Mouse (Mus musculus) gonadal fat pad, adult 2 months (tissue): ENCODE results near the gene Theg. TPM values are rescaled to one million over a fixed set of nuclear protein-coding genes. Genes with fewer than 3 reads are reported as not detected.
A peak's percentile ranks its signal among the peaks of the same experiment; 100 is the strongest.

ENCODE experiments used
- DNase-seq: peaks from one replicate; pipeline ENCODE4 v3.0.0-alpha.2; 2012; ENCODE audit warnings: low read depth
- polyA plus RNA-seq: library from polyadenylated mRNA; depleted of rRNA; stranded (reverse); fragments of >200 nt; gene quantifications from 2 replicates; pipeline ENCODE4 v1.2.3, GENCODE M21; 2012; rRNA removed

The Theg gene
- polyA plus RNA-seq = 1.3 and 2.1 TPM in 2 replicates

- DNase-seq = no peak
Observed at GRCm38 (mm10) chr10:79587061-79587751, at the start of gene Theg. Gene Theg, minus strand, starts transcription at chr10:79587331.

DNA sequence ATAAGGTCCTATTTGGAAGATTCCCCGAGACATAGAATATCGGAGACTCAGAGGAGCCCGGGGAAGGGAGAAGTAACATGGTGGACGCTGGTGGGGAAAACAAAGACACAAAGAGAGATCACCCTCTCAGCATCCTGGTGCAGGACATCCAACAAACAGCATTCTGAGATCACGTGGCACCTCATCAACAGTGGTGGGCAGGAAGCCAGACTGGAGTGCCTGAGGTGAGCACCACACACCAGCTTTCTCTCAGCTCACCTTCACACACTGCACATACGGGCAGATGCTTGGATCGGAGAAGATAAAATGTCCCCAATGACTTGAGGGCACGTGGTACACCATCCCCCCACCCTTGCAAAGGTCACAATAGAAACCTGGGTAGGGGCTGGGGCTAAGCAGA, 49.2 kb upstream of the Theg start:
- no peak for DNase-seq

DNA sequence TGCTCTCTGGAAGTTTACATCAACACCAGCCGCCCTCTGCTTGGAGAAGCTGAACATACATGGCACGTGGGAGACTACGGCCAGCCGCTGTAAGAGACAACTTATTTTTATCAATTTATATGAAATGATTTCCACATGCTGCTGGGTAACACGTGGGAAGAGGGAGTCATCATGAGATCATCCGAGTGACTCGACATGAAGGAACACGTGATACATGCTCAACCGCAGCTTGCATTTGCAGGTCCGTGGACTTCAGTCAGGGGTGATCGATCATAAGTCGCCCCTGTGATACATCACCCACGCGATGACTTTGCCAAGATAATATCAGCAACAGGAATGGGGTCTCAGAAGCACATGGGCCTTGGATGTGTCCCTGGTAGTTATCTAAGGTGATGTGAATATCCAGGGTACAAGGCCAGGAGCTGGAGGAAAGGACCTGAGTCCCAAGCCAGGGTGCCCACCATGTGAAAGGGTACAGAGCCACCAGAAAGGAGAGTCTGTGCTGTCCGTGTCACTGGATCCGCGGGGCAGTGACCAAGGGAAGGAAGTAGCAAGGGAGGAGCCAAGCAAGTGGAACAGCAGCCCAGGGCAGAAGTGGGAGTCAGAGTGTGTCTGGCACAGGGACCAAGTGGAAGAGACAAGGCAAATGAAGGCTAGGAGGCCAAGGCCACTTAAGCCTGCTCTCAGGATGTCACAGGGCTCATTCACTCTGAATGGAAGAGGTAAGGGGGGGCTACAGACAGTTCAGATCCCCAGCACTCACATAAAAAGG, 46.1 kb upstream of the Theg start:
- no peak for DNase-seq

DNA sequence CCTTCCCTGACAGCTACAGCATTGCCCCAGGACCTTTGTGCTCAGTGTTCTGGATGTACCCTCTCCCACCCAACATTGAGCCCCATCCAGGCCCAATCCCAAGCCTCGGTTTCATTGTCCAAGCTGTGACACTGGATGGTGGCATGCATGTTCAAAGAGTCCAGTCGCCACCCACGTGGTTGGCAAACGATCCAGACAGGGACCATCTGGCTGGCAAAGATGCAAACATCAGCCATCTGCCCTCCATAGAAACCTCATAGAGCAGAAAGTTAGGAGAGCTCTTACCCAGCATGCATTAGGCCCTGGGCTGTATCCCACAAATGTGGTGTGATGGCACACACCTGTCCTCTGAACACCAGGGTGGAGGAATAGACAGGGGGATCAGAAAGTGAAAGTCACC, 44.3 kb upstream of the Theg start:
- no peak for DNase-seq

DNA sequence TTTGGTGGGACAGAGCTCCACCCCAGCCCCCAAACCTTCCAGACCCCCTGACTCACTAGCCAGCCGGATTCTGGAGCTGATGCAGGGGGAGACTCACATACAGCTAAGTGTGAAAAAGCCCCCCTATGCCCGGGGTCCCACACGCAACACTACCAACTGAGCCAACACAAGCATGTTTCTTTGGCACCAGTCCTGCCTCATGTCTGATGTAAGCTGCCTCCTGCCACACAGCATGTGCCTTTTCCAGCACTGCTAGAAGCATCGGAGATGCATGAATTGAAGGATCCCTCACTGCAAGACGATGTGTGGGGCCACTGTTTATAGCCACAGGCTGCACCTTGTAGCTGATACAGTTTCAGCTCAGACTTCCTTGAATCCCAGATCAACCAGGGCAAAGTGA, 41.2 kb upstream of the Theg start:
- DNase-seq = no peak

- DNase-seq = no peak
Observed at GRCm38 (mm10) chr10:79626156-79626555, 39.0 kb upstream of the Theg start.

DNA sequence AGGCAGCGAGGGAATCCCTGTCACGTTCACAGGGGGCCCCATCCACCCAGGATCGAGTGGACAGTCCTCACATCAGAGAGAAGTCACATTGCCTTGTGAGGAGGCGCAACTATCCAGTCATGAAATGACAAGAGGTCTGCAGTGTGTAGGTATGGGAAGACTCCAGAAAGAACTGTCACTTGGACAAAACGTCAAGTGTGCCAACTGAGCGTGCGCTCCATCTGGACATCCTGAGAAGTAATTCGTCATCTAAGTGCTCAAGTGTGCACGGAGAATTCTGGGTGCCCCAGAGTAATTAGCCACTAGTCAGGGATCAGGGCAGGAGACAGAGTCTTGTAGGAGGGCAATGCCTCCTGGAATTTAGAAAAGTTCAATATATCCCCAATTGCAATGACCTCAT, 38.3 kb upstream of the Theg start:
- DNase-seq = no peak

DNA sequence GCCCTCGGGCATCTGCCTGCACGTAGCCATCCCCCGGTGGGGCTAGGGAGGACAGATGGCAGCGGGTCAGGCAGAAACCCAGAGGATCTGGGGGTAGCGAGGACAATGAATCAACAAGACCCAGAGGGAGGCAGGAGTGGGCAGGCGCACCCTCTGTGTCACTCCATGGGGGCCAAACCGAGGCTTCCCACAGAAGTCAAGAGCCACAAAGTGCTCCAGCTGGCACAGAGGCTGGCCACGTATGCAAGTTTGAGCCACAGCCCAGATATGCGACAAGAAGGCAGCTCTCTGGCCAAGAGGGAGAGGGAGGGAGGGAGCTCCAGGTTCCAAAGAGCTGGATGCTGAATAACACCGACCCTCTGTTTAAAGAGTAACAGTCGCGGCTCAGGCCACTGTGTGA, 36.8 kb upstream of the Theg start:
- DNase-seq = no peak

DNA sequence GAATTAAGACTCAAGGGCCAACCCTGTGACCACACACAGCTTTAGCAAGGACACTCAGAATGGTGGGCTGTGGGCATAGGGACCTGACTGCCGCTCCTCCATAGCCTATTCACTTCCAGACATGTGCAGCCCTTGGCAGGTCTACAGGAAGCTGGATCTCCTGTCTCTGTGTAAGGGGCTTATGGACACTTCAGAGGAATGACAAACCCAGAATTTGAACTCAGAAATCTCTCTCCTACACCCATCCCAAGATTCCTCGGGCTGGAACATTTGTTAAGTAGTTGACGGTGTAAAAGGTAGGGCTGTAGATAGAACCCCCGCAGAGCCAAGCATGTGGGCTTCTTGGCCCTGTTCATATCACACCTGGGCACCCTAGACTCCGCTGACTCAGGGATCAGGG, 29.2 kb upstream of the Theg start:
- no peak for DNase-seq

DNA sequence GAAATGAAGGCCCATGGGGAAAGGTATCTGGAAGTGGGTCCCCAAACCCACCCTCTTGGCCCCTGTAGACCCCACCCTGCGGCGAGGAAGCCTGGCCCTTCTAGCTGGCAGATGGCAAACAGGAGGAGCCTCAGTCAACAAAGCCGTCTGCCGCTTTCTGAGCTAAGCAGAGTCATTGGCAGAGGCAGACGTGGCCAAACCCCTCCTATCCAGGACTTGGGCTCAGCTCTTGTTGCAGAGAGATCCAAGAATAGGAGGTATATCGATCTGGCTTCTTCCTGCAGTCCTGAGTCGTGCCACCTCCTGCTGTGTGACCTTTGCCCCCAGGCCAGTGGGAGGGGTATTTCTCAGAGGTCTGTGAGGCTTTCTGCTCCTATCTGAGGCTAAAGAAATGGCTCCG, 28.7 kb upstream of the Theg start:
- DNase-seq = no peak

- DNase-seq = no peak
Observed at GRCm38 (mm10) chr10:79614305-79614643, 27.1 kb upstream of the Theg start.

- DNase-seq = peak; percentile 9
Observed at GRCm38 (mm10) chr10:79613578-79614304, 26.6 kb upstream of the Theg start, which contains the start of gene C2cd4c. Gene C2cd4c, minus strand, starts transcription at chr10:79614025.

GRCm38 (mm10) chr10:79612192-79613135, 25.3 kb upstream of the Theg start:
- DNase-seq = no peak

GRCm38 (mm10) chr10:79611296-79611695, 24.2 kb upstream of the Theg start:
- DNase-seq = no peak

GRCm38 (mm10) chr10:79609276-79609675, 22.1 kb upstream of the Theg start:
- no peak for DNase-seq

DNA sequence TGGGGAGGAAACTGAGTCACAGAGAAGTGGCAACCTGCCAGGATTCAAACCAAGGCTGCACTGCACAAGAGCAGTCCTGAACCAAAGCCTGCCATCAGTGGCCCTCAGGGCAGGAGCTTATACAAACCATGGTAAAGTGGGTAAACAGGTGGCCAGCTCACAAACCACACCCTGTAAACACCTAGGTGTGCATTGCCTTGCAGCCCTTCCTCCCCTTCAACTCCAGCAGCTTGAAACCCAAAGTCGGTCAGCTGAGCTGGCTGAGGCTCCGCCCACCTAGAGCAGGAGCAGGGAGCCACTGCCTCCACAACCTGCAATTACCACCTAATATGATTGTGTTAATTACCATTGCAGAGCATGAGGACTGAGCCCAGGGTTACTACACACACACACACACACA, 20.8 kb upstream of the Theg start:
- DNase-seq = no peak

DNA sequence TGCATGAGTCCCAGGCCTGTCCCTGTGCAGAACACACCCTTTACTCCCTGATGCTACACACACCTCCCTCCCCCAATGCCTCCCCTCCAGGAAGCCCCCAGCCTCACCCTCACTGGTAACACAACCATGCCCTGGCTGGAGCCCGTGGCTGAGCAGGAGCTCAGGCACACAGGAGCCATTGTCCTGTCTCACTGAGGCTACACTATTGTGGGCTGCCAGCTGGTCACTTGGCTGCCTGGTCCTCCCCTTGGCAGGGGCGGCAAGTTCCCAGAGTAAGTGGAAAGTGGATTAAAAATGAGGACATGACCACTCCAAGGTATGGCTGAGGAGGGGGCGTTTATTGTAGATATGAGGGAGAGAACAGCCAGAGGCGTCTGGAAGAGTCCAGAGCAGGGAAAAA, 19.4 kb upstream of the Theg start:
- no peak for DNase-seq

- no peak for DNase-seq
Observed at GRCm38 (mm10) chr10:79597936-79598230, 10.8 kb upstream of the Theg start.

DNA sequence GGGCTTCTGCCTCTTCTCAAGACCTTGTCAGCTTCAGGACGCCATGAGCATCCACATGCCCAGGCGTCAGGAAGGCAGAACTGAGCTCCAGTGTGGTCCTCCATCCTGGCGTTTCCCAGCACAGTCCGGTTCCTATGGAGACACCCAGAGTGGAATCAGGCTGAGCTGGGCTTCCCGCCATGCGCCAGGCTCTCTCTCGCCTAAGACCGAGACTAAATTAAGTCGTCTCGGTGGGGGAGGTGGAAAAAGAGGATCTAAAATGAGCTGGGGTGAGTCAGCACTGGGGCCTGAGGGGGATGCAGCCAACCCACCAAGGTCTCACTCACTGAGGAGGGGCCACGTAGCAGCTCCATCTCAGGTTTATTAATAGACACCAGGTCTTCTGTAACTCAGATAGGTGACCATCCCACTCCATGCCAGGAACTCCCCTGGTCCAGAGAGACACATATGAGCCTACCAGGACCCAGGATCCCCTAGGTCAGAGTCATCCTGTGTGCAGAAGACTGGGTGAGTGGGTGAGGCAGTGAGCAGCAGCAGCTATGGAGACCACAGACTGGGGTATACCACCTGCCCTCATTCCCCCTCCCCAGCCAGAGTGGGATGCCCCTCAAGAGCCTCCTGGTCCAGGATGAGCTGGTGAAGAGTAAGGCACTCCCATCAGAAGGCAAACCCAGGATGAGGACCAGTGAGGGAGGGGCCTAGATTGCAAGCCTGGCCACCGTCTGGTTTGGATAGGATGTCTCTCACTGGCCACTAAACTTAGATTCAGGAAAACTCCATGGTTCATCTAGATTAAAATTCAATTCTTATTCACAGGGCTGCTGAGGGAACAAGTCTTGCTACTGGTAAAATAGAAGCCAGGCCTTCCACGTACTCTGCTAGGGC, 10.2 kb upstream of the Theg start:
- no peak for DNase-seq

DNA sequence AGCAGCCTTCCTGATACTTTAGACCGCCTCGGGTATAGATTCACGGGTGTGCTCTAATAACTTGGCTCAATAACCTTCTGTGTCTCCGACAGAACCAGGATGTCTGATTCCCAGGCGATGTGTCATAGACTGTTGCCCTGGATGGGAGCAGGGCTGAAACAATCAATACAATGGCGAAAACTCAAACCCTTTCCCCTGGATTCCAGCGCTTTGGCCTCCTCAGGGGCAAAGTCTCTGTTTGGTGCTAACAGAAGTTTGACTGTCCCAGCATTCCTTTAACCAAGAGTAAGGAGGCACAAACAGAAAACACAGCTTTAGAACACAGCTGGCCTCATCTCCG, 8.4 kb upstream of the Theg start:
- no peak for DNase-seq
